Mouse (Mus musculus): ENCODE measurements around the gene Aldh3b3. TPM values are rescaled to one million over a fixed set of nuclear protein-coding genes. Genes with fewer than 3 reads are reported as not detected.

The Aldh3b3 gene
- polyA plus RNA-seq, 1 experiment from 2014 or later = not detected

GRCm38 (mm10) chr19:4013066-4013465 is 54.6 kb downstream of the Aldh3b3 start:
- peaks cover 15% of the 10 kb centered on the region for H3K4me1 ChIP-seq (ENCODE audit: control insufficient read depth, insufficient read depth, low read length)
- H3K9ac ChIP-seq (ENCODE audit: low read length) = peak overlapping the region; percentile 71
- no peaks in the 10 kb centered on the region for H3K27me3 ChIP-seq (ENCODE audit: control insufficient read depth, insufficient read depth, low read length)
- peaks cover 25% of the 10 kb centered on the region for H3K36me3 ChIP-seq (ENCODE audit: control insufficient read depth, insufficient read depth)
- H3K9me3 ChIP-seq (replicated peaks; ENCODE audit: control insufficient read depth, low read length) = no peaks in the 10 kb centered on the region
- 8% methylated on average over 9 of the region's 9 CpGs for WGBS
- peak overlapping the region; percentile 63 for H3K4me2 ChIP-seq (ENCODE audit: low read depth, low read length)
- 0 out of 2 replicates have a peak overlapping the region, but pooled peaks have one; percentile 40 for H3K27ac ChIP-seq (ENCODE audit: low read length)
- H3K4me3 ChIP-seq (ENCODE audit: low read length) = peak overlapping the region; percentile 91
- ATAC-seq (replicated peaks; ENCODE audit: extremely low read depth, insufficient read depth, low FRiP score) = no peak

- H3K4me2 ChIP-seq (ENCODE audit: low read depth, low read length) = no peak overlapping the region
- no peak overlapping the region for H3K4me3 ChIP-seq (ENCODE audit: low read length)
- no peaks in the 10 kb centered on the region for H3K27me3 ChIP-seq (ENCODE audit: control insufficient read depth, insufficient read depth, low read length)
- no peak overlapping the region for H3K9ac ChIP-seq (ENCODE audit: low read length)
- no peaks in the 10 kb centered on the region for H3K9me3 ChIP-seq (replicated peaks; ENCODE audit: control insufficient read depth, low read length)
- no peak overlapping the region for H3K27ac ChIP-seq (ENCODE audit: low read length)
- H3K36me3 ChIP-seq (ENCODE audit: control insufficient read depth, insufficient read depth) = peaks cover 12% of the 10 kb centered on the region
- peaks cover 18% of the 10 kb centered on the region for H3K4me1 ChIP-seq (ENCODE audit: control insufficient read depth, insufficient read depth, low read length)
- no peak for ATAC-seq (replicated peaks; ENCODE audit: extremely low read depth, insufficient read depth, low FRiP score)
Observed at GRCm38 (mm10) chr19:4014802-4015201, 56.4 kb downstream of the Aldh3b3 start.

- H3K27me3 ChIP-seq (ENCODE audit: control insufficient read depth, insufficient read depth, low read length) = no peaks in the 10 kb centered on the region
- H3K36me3 ChIP-seq (ENCODE audit: control insufficient read depth, insufficient read depth) = peaks cover 6% of the 10 kb centered on the region
- 53% methylated on average over 5 of the region's 5 CpGs for WGBS
- H3K4me1 ChIP-seq (ENCODE audit: control insufficient read depth, insufficient read depth, low read length) = peaks cover 18% of the 10 kb centered on the region
- no peak overlapping the region for H3K9ac ChIP-seq (ENCODE audit: low read length)
- no peak overlapping the region for H3K4me2 ChIP-seq (ENCODE audit: low read depth, low read length)
- H3K27ac ChIP-seq (ENCODE audit: low read length) = no peak overlapping the region
- no peak overlapping the region for H3K4me3 ChIP-seq (ENCODE audit: low read length)
- H3K9me3 ChIP-seq (replicated peaks; ENCODE audit: control insufficient read depth, low read length) = no peaks in the 10 kb centered on the region
- ATAC-seq (replicated peaks; ENCODE audit: extremely low read depth, insufficient read depth, low FRiP score) = no peak
Observed at GRCm38 (mm10) chr19:4015635-4016034, 57.2 kb downstream of the Aldh3b3 start.

- ATAC-seq (replicated peaks; ENCODE audit: extremely low read depth, insufficient read depth, low FRiP score) = no peak
- WGBS = 62% methylated on average over 10 of the region's 10 CpGs
- no peak overlapping the region for H3K27ac ChIP-seq (ENCODE audit: low read length)
- no peaks in the 10 kb centered on the region for H3K9me3 ChIP-seq (replicated peaks; ENCODE audit: control insufficient read depth, low read length)
- no peak overlapping the region for H3K4me2 ChIP-seq (ENCODE audit: low read depth, low read length)
- no peaks in the 10 kb centered on the region for H3K36me3 ChIP-seq (ENCODE audit: control insufficient read depth, insufficient read depth)
- H3K9ac ChIP-seq (ENCODE audit: low read length) = no peak overlapping the region
- no peak overlapping the region for H3K4me3 ChIP-seq (ENCODE audit: low read length)
- H3K4me1 ChIP-seq (ENCODE audit: control insufficient read depth, insufficient read depth, low read length) = peaks cover 4% of the 10 kb centered on the region
- no peaks in the 10 kb centered on the region for H3K27me3 ChIP-seq (ENCODE audit: control insufficient read depth, insufficient read depth, low read length)
Observed at GRCm38 (mm10) chr19:4017921-4018587, 59.6 kb downstream of the Aldh3b3 start.

GRCm38 (mm10) chr19:4018743-4019583 is 60.5 kb downstream of the Aldh3b3 start:
- Histone ChIP-seq H3K9me3 (replicated peaks; ENCODE audit: control insufficient read depth, low read length) (no peaks in the 10 kb centered on the region), H3K27me3 (ENCODE audit: control insufficient read depth, insufficient read depth, low read length) (no peaks in the 10 kb centered on the region), H3K27ac (ENCODE audit: low read length) (no peak overlapping the region), H3K9ac (ENCODE audit: low read length) (0 out of 2 replicates have a peak overlapping the region, but pooled peaks have one; percentile 3), H3K4me1 (ENCODE audit: control insufficient read depth, insufficient read depth, low read length) (peaks cover 4% of the 10 kb centered on the region; the same call in 1 of the 2 replicates), H3K36me3 (ENCODE audit: control insufficient read depth, insufficient read depth) (no peaks in the 10 kb centered on the region), H3K4me2 (ENCODE audit: low read depth, low read length) (0 out of 2 replicates have a peak overlapping the region, but pooled peaks have one; percentile 5), H3K4me3 (ENCODE audit: low read length) (no peak overlapping the region)
- WGBS = 27% methylated on average over 18 of the region's 18 CpGs
- ATAC-seq (replicated peaks; ENCODE audit: extremely low read depth, insufficient read depth, low FRiP score) = peak; percentile 85

Other genes starting within 250 kb of the Aldh3b3 start
- gene Kmt5b, start 191.2 kb upstream of the Aldh3b3 start, polyA plus RNA-seq (2015; fragmentation: Nextera tagmentation; extraction: Ambion mirVana) = 18.9 and 20.4 TPM in 2 replicates
- gene Chka, start 106.9 kb upstream of the Aldh3b3 start, polyA plus RNA-seq (2015; fragmentation: Nextera tagmentation; extraction: Ambion mirVana) = 24.1 and 30.6 TPM in 2 replicates
- gene Tcirg1, start 51.5 kb upstream of the Aldh3b3 start, polyA plus RNA-seq (2015; fragmentation: Nextera tagmentation; extraction: Ambion mirVana) = 31.0 and 32.3 TPM in 2 replicates
- 466 and 487 TPM in 2 replicates for gene Ndufs8, start 45.9 kb upstream of the Aldh3b3 start, polyA plus RNA-seq (2015; fragmentation: Nextera tagmentation; extraction: Ambion mirVana)
- gene Aldh3b1, start 28.8 kb upstream of the Aldh3b3 start, polyA plus RNA-seq (2015; fragmentation: Nextera tagmentation; extraction: Ambion mirVana) = 2.6 and 3.7 TPM in 2 replicates
- gene Unc93b1, start 23.5 kb upstream of the Aldh3b3 start, polyA plus RNA-seq (2015; fragmentation: Nextera tagmentation; extraction: Ambion mirVana) = 19.8 TPM in 2 replicates
- 0.21 and 0.47 TPM in 2 replicates for gene Aldh3b2, start 13.7 kb downstream of the Aldh3b3 start, polyA plus RNA-seq (2015; fragmentation: Nextera tagmentation; extraction: Ambion mirVana)
- gene Acy3, start 27.9 kb downstream of the Aldh3b3 start, polyA plus RNA-seq (2015; fragmentation: Nextera tagmentation; extraction: Ambion mirVana) = 13.0 and 13.3 TPM in 2 replicates
- gene Tbx10, start 34.1 kb downstream of the Aldh3b3 start, polyA plus RNA-seq (2015; fragmentation: Nextera tagmentation; extraction: Ambion mirVana) = not detected in 2 replicates
- 67.8 and 75.1 TPM in 2 replicates for gene Nudt8, start 41.9 kb downstream of the Aldh3b3 start, polyA plus RNA-seq (2015; fragmentation: Nextera tagmentation; extraction: Ambion mirVana)
- 6.2 TPM in 2 replicates for gene Gm49405, start 42.0 kb downstream of the Aldh3b3 start, polyA plus RNA-seq (2015; fragmentation: Nextera tagmentation; extraction: Ambion mirVana)
- 84.9 and 90.6 TPM in 2 replicates for gene Doc2g, start 44.7 kb downstream of the Aldh3b3 start, polyA plus RNA-seq (2015; fragmentation: Nextera tagmentation; extraction: Ambion mirVana)
- 618 and 661 TPM in 2 replicates for gene Ndufv1, start 54.2 kb downstream of the Aldh3b3 start, polyA plus RNA-seq (2015; fragmentation: Nextera tagmentation; extraction: Ambion mirVana)
- 378 and 420 TPM in 2 replicates for gene Gstp1, start 79.3 kb downstream of the Aldh3b3 start, polyA plus RNA-seq (2015; fragmentation: Nextera tagmentation; extraction: Ambion mirVana)
- gene Gstp2, start 87.4 kb downstream of the Aldh3b3 start, polyA plus RNA-seq (2015; fragmentation: Nextera tagmentation; extraction: Ambion mirVana) = 8.0 and 18.4 TPM in 2 replicates
- 0.51 and 0.80 TPM in 2 replicates for gene Gstp3, start 100.9 kb downstream of the Aldh3b3 start, polyA plus RNA-seq (2015; fragmentation: Nextera tagmentation; extraction: Ambion mirVana)
- gene Cabp2, start 122.9 kb downstream of the Aldh3b3 start, polyA plus RNA-seq (2015; fragmentation: Nextera tagmentation; extraction: Ambion mirVana) = not detected in 2 replicates
- 86.0 and 86.2 TPM in 2 replicates for gene Cdk2ap2, start 138.5 kb downstream of the Aldh3b3 start, polyA plus RNA-seq (2015; fragmentation: Nextera tagmentation; extraction: Ambion mirVana)
- 27.7 and 29.4 TPM in 2 replicates for gene Pitpnm1, start 141.4 kb downstream of the Aldh3b3 start, polyA plus RNA-seq (2015; fragmentation: Nextera tagmentation; extraction: Ambion mirVana)
- 87.5 and 88.6 TPM in 2 replicates for gene Aip, start 167.2 kb downstream of the Aldh3b3 start, polyA plus RNA-seq (2015; fragmentation: Nextera tagmentation; extraction: Ambion mirVana)
- not detected in 2 replicates for gene Gpr152, start 181.1 kb downstream of the Aldh3b3 start, polyA plus RNA-seq (2015; fragmentation: Nextera tagmentation; extraction: Ambion mirVana)
- gene Cabp4, start 185.4 kb downstream of the Aldh3b3 start, polyA plus RNA-seq (2015; fragmentation: Nextera tagmentation; extraction: Ambion mirVana) = 0.11 TPM in 1 of 2 replicates, not detected in the other
- gene Coro1b, start 190.0 kb downstream of the Aldh3b3 start, polyA plus RNA-seq (2015; fragmentation: Nextera tagmentation; extraction: Ambion mirVana) = 133 and 134 TPM in 2 replicates
- gene Ptprcap, start 195.0 kb downstream of the Aldh3b3 start, polyA plus RNA-seq (2015; fragmentation: Nextera tagmentation; extraction: Ambion mirVana) = 25.3 and 71.1 TPM in 2 replicates
- 47.4 and 48.7 TPM in 2 replicates for gene Rps6kb2, start 204.7 kb downstream of the Aldh3b3 start, polyA plus RNA-seq (2015; fragmentation: Nextera tagmentation; extraction: Ambion mirVana)
- 15.9 and 17.5 TPM in 2 replicates for gene Carns1, start 216.8 kb downstream of the Aldh3b3 start, polyA plus RNA-seq (2015; fragmentation: Nextera tagmentation; extraction: Ambion mirVana)
- gene Tbc1d10c, start 232.6 kb downstream of the Aldh3b3 start, polyA plus RNA-seq (2015; fragmentation: Nextera tagmentation; extraction: Ambion mirVana) = 10.8 and 26.5 TPM in 2 replicates
- gene Ppp1ca, start 233.4 kb downstream of the Aldh3b3 start, polyA plus RNA-seq (2015; fragmentation: Nextera tagmentation; extraction: Ambion mirVana) = 813 and 866 TPM in 2 replicates
- gene Rad9a, start 243.0 kb downstream of the Aldh3b3 start, polyA plus RNA-seq (2015; fragmentation: Nextera tagmentation; extraction: Ambion mirVana) = 19.9 and 21.1 TPM in 2 replicates